Mouse (Mus musculus) olfactory bulb, adult 2 months (tissue): Measurements from ENCODE around the gene Eps8l3. TPM values are rescaled to one million over a fixed set of nuclear protein-coding genes. Genes with fewer than 3 reads are reported as not detected.
A peak's percentile ranks its signal among the peaks of the same experiment; 100 is the strongest.

Experiments used
- H3K27ac ChIP-seq: fragments of 200-500 bp; 2 replicates; pipeline ENCODE4 v1.5.1; 2012; ENCODE audit warnings: low read depth, low read length; ENCODE audit not compliant: insufficient read depth
- H3K4me1 ChIP-seq: fragments of 200-500 bp; 2 replicates; pipeline ENCODE4 v1.6.1; 2012; ENCODE audit warnings: low read length; ENCODE audit not compliant: control insufficient read depth, insufficient read depth
- H3K4me3 ChIP-seq: fragments of 200-500 bp; 2 replicates; pipeline ENCODE4 v1.5.1; 2012; ENCODE audit warnings: mild to moderate bottlenecking, low read depth, low read length, moderate library complexity; ENCODE audit not compliant: insufficient read depth
- CTCF ChIP-seq: fragments of 200-500 bp; IDR thresholded peaks from 2 replicates; pipeline ENCODE4 v1.5.1; 2012; ENCODE audit warnings: low read depth, mild to moderate bottlenecking, low read length, moderate library complexity; ENCODE audit not compliant: insufficient read depth
- POLR2A ChIP-seq: fragments of 200-500 bp; IDR thresholded peaks from 2 replicates; pipeline ENCODE4 v1.6.1; 2012; ENCODE audit warnings: mild to moderate bottlenecking, low read depth, low read length, moderate library complexity; ENCODE audit not compliant: insufficient read depth
- WGBS: fragments of 180-500 bp; shearing (Covaris S2); methylation state at CpG from one replicate; pipeline ENCODE4 v1.1.7; 2018; 5-methylcytosine and 5-hydroxymethylcytosine counted together
- polyA plus RNA-seq: library from polyadenylated mRNA; stranded (reverse); fragments of >200 nt; gene quantifications from 2 replicates; pipeline ENCODE4 v1.2.4, GENCODE M21; 2012; ENCODE audit warnings: low replicate concordance; ENCODE audit not compliant: missing spikeins, insufficient read depth, insufficient read length

Gene Eps8l3
- polyA plus RNA-seq, 1 experiment = not detected

GRCm38 (mm10) chr3:107931670-107932069 is 54.6 kb downstream of the Eps8l3 start, which contains the start of gene Gstm7:
Gene Gstm7, minus strand, starts transcription at chr3:107931817.
- 9% methylated on average over 10 of the region's 10 CpGs for WGBS
- Histone ChIP-seq H3K4me1 (peaks cover 49% of the 10 kb centered on the region), H3K27ac (peak within 1 kb of the TSS; percentile 76), H3K4me3 (peak within 1 kb of the TSS; percentile 33)
- TF ChIP-seq CTCF (no peak), POLR2A (no peak)

- Histone ChIP-seq H3K4me3 (no peak overlapping the region), H3K4me1 (peaks cover 46% of the 10 kb centered on the region), H3K27ac (peak overlapping the region; percentile 53)
- TF ChIP-seq CTCF (no peak), POLR2A (no peak)
- 65% methylated on average over 6 of the region's 6 CpGs for WGBS
These were observed 55.1 kb downstream of the Eps8l3 start for GRCm38 (mm10) chr3:107932128-107932527.

GRCm38 (mm10) chr3:107935268-107935667 is 58.2 kb downstream of the Eps8l3 start:
- no peak overlapping the region for H3K4me3 ChIP-seq
- peaks cover 36% of the 10 kb centered on the region for H3K4me1 ChIP-seq
- WGBS = 46% methylated on average over 3 of the region's 3 CpGs
- TF ChIP-seq CTCF = no peak
- no peak for TF ChIP-seq POLR2A
- peak overlapping the region; percentile 46; the same call in 1 of the 2 replicates for H3K27ac ChIP-seq

GRCm38 (mm10) chr3:107935888-107936287 is 58.9 kb downstream of the Eps8l3 start:
- H3K4me1 ChIP-seq = peaks cover 33% of the 10 kb centered on the region
- peak overlapping the region; percentile 46; the same call in 1 of the 2 replicates for H3K27ac ChIP-seq
- H3K4me3 ChIP-seq = no peak overlapping the region
- TF ChIP-seq CTCF = no peak
- TF ChIP-seq POLR2A = no peak
- 67% methylated on average over 3 of the region's 3 CpGs for WGBS

GRCm38 (mm10) chr3:107939403-107939802 is 62.4 kb downstream of the Eps8l3 start:
- 34% methylated on average over 3 of the region's 3 CpGs for WGBS
- TF ChIP-seq CTCF (peak; percentile 54; the same call in 1 of the 2 replicates), POLR2A (no peak)
- Histone ChIP-seq H3K27ac (no peak overlapping the region), H3K4me1 (peaks cover 16% of the 10 kb centered on the region), H3K4me3 (no peak overlapping the region)

GRCm38 (mm10) chr3:107939830-107940229 is 62.8 kb downstream of the Eps8l3 start:
- H3K4me1 ChIP-seq = peaks cover 16% of the 10 kb centered on the region
- 33% methylated on average over 4 of the region's 4 CpGs for WGBS
- H3K4me3 ChIP-seq = no peak overlapping the region
- H3K27ac ChIP-seq = no peak overlapping the region
- no peak for TF ChIP-seq POLR2A
- no peak for TF ChIP-seq CTCF

- 80% methylated on average over 7 of the region's 7 CpGs for WGBS
- H3K4me3 ChIP-seq = no peak overlapping the region
- H3K27ac ChIP-seq = no peak overlapping the region
- TF ChIP-seq POLR2A (no peak), CTCF (no peak)
- peaks cover 16% of the 10 kb centered on the region for H3K4me1 ChIP-seq
These were observed 63.5 kb downstream of the Eps8l3 start for GRCm38 (mm10) chr3:107940524-107940923.

GRCm38 (mm10) chr3:107941261-107941660 is 64.2 kb downstream of the Eps8l3 start:
- Histone ChIP-seq H3K4me1 (peaks cover 11% of the 10 kb centered on the region), H3K4me3 (no peak overlapping the region), H3K27ac (no peak overlapping the region)
- TF ChIP-seq CTCF (no peak), POLR2A (no peak)
- WGBS = 75% methylated on average over 4 of the region's 4 CpGs

Other genes with a start within 250 kb of the Eps8l3 start
- not detected in 2 replicates for gene Gm10961, start 245.9 kb upstream of the Eps8l3 start, polyA plus RNA-seq
- not detected in 2 replicates for gene Strip1, start 245.5 kb upstream of the Eps8l3 start, polyA plus RNA-seq
- gene Ahcyl1, start 180.7 kb upstream of the Eps8l3 start, polyA plus RNA-seq = 109 and 279 TPM in 2 replicates
- not detected in 2 replicates for gene Csf1, start 116.8 kb upstream of the Eps8l3 start, polyA plus RNA-seq
- gene Gstm5, start 18.6 kb downstream of the Eps8l3 start, polyA plus RNA-seq = not detected in 2 replicates
- not detected in 2 replicates for gene Gstm7, start 54.6 kb downstream of the Eps8l3 start, polyA plus RNA-seq
- gene Gstm6, start 66.5 kb downstream of the Eps8l3 start, polyA plus RNA-seq = not detected in 2 replicates
- gene Gstm3, start 92.1 kb downstream of the Eps8l3 start, polyA plus RNA-seq = not detected in 2 replicates
- not detected in 2 replicates for gene Gstm2, start 109.2 kb downstream of the Eps8l3 start, polyA plus RNA-seq
- gene Gstm1, start 140.7 kb downstream of the Eps8l3 start, polyA plus RNA-seq = not detected in 2 replicates
- gene Gstm4, start 167.7 kb downstream of the Eps8l3 start, polyA plus RNA-seq = not detected in 2 replicates
- not detected in 2 replicates for gene Ampd2, start 209.4 kb downstream of the Eps8l3 start, polyA plus RNA-seq
- not detected in 2 replicates for gene Gnat2, start 215.6 kb downstream of the Eps8l3 start, polyA plus RNA-seq